Mouse (Mus musculus) layer of hippocampus, adult 18-20 months (tissue): ENCODE results near the gene Srpx. TPM values are rescaled to one million over a fixed set of nuclear protein-coding genes. Genes with fewer than 3 reads are reported as not detected.

ENCODE experiments used
- total RNA-seq, 2 experiments: library from RNA; stranded (reverse); gene quantifications; 2 replicates each; pipeline ENCODE4 v1.2.3; 2021

Gene Srpx
- total RNA-seq, 2 experiments from 2014 or later = 0.28 to 0.67 TPM

Other genes starting within 250 kb of the Srpx start
- gene Sytl5, start 232.1 kb downstream of the Srpx start, total RNA-seq = 1 to 10 TPM; 5.7 to 6.9 TPM
- 10 to 100 TPM; 16.0 to 17.4 TPM for gene Rpgr, start 99.2 kb upstream of the Srpx start, total RNA-seq
- gene Otc, start 134.6 kb upstream of the Srpx start, total RNA-seq = not detected